Mouse (Mus musculus): ENCODE measurements at regions not wholly inside any gene's neighbourhood (a gene's known extent, or its start where the extent isn't known, plus 50 kb on each side); places are given as distances from the start of the nearest gene placed in this dataset.
A peak's percentile ranks its signal among the peaks of the same experiment; 100 is the strongest.

DNA sequence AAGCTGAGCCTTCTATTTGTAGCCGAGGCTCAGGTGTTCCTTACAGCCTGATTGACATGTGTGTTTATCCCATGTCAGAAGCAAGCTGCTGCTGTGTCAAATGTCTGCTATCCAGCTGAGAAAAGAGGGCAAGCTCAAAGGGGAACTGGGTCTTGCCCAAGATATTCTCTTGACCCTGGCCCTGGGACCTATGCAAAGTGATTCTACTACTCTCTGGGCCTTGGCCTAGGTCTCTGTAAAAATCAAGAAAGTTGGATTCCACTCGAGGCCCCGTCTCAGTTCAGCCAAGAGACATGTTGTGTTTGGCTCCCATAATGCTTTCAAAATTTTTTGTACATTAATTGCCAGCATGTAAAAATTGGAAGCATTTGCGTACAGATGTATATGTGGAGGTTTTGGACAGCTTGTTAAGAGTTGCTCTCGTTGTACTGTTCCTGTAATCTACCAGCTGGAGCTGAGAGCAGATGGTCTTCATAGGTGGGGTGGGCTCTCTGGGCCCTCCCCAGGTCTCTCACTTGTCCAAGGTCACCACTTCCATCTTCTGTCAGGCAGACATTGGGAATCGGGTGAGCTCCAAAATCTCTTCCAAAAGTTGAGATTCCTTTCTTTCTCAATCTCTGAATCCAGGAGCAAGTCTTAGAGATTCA, 65.7 kb upstream of the Plcl2 start:
- Histone ChIP-seq H3K4me3 (replicated peaks; ENCODE audit: low read length) (no peak overlapping the region), H3K9ac (ENCODE audit: low read depth, low read length, severe bottlenecking) (no peak overlapping the region), H3K27me3 (ENCODE audit: control insufficient read depth, insufficient read depth, low read length) (no peaks in the 10 kb centered on the region), H3K9me3 (ENCODE audit: control insufficient read depth, low read length) (no peaks in the 10 kb centered on the region), H3K36me3 (ENCODE audit: control insufficient read depth, insufficient read depth, low read length) (no peaks in the 10 kb centered on the region), H3K4me2 (replicated peaks; ENCODE audit: low read depth, low read length, severe bottlenecking) (no peak overlapping the region), H3K27ac (replicated peaks; ENCODE audit: low read depth, low read length) (no peak overlapping the region), H3K4me1 (ENCODE audit: control insufficient read depth, insufficient read depth, low read length) (0 out of 2 replicates have a peak, but pooled peaks cover 4% of the 10 kb centered on the region)
- no peak for ATAC-seq (ENCODE audit: low FRiP score, low read depth)
- 73% methylated on average over 6 of the region's 6 CpGs for WGBS
- no peak for TF ChIP-seq POLR2A (IDR thresholded peaks at IDR 0.05; ENCODE audit: borderline replicate concordance, extremely low read depth, insufficient read depth, insufficient read length)
- DNase-seq (ENCODE audit: low spot score): peak; percentile 38

DNA sequence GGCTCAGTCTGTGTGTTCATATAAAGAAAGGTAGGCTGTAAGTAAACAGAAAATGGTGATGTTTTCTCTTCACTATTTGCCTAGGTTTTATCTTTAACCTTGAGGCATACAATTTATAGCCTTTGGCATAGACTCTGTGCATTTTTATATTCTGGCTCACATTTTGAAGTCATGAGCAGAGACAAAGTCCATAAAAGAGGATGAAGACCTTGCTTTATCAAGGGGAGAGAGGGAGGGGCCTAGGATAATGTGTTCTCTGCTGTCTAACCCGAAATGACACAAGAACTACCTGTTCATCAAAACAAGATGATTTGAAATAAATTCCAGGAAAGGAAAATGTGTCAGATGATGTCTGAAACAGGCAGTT, 65.2 kb upstream of the Plcl2 start:
- DNase-seq (ENCODE audit: low spot score): no peak
- Histone ChIP-seq H3K27me3 (ENCODE audit: control insufficient read depth, insufficient read depth, low read length) (no peaks in the 10 kb centered on the region), H3K4me1 (ENCODE audit: control insufficient read depth, insufficient read depth, low read length) (0 out of 2 replicates have a peak, but pooled peaks cover 4% of the 10 kb centered on the region), H3K4me3 (replicated peaks; ENCODE audit: low read length) (no peak overlapping the region), H3K27ac (replicated peaks; ENCODE audit: low read depth, low read length) (no peak overlapping the region), H3K4me2 (replicated peaks; ENCODE audit: low read depth, low read length, severe bottlenecking) (no peak overlapping the region), H3K9me3 (ENCODE audit: control insufficient read depth, low read length) (no peaks in the 10 kb centered on the region), H3K9ac (ENCODE audit: low read depth, low read length, severe bottlenecking) (no peak overlapping the region), H3K36me3 (ENCODE audit: control insufficient read depth, insufficient read depth, low read length) (no peaks in the 10 kb centered on the region)
- TF ChIP-seq POLR2A (IDR thresholded peaks at IDR 0.05; ENCODE audit: borderline replicate concordance, extremely low read depth, insufficient read depth, insufficient read length): no peak
- WGBS: 57% methylated on average over 1 of the region's 1 CpGs
- no peak for ATAC-seq (ENCODE audit: low FRiP score, low read depth)

- Histone ChIP-seq H3K9me3 (ENCODE audit: control insufficient read depth, low read length) (no peaks in the 10 kb centered on the region), H3K36me3 (ENCODE audit: control insufficient read depth, insufficient read depth, low read length) (no peaks in the 10 kb centered on the region), H3K4me1 (ENCODE audit: control insufficient read depth, insufficient read depth, low read length) (no peaks in the 10 kb centered on the region), H3K4me3 (replicated peaks; ENCODE audit: low read length) (no peak overlapping the region), H3K9ac (ENCODE audit: low read depth, low read length, severe bottlenecking) (no peak overlapping the region), H3K27ac (replicated peaks; ENCODE audit: low read depth, low read length) (no peak overlapping the region), H3K27me3 (ENCODE audit: control insufficient read depth, insufficient read depth, low read length) (no peaks in the 10 kb centered on the region), H3K4me2 (replicated peaks; ENCODE audit: low read depth, low read length, severe bottlenecking) (no peak overlapping the region)
- WGBS: 89% methylated on average over 6 of the region's 6 CpGs
- ATAC-seq (ENCODE audit: low FRiP score, low read depth) (no peak), DNase-seq (ENCODE audit: low spot score) (no peak)
- no peak for TF ChIP-seq POLR2A (IDR thresholded peaks at IDR 0.05; ENCODE audit: borderline replicate concordance, extremely low read depth, insufficient read depth, insufficient read length)
Observed at GRCm38 (mm10) chr17:50448693-50449092, 60.5 kb upstream of the Plcl2 start.

- ATAC-seq (ENCODE audit: low FRiP score, low read depth) (no peak), DNase-seq (ENCODE audit: low spot score) (peak; percentile 26)
- WGBS: 71% methylated on average over 3 of the region's 3 CpGs
- TF ChIP-seq POLR2A (IDR thresholded peaks at IDR 0.05; ENCODE audit: borderline replicate concordance, extremely low read depth, insufficient read depth, insufficient read length): no peak
- Histone ChIP-seq H3K36me3 (ENCODE audit: control insufficient read depth, insufficient read depth, low read length) (no peaks in the 10 kb centered on the region), H3K27me3 (ENCODE audit: control insufficient read depth, insufficient read depth, low read length) (no peaks in the 10 kb centered on the region), H3K27ac (replicated peaks; ENCODE audit: low read depth, low read length) (no peak overlapping the region), H3K4me1 (ENCODE audit: control insufficient read depth, insufficient read depth, low read length) (no peaks in the 10 kb centered on the region), H3K9me3 (ENCODE audit: control insufficient read depth, low read length) (no peaks in the 10 kb centered on the region), H3K9ac (ENCODE audit: low read depth, low read length, severe bottlenecking) (no peak overlapping the region), H3K4me3 (replicated peaks; ENCODE audit: low read length) (no peak overlapping the region), H3K4me2 (replicated peaks; ENCODE audit: low read depth, low read length, severe bottlenecking) (no peak overlapping the region)
Observed at GRCm38 (mm10) chr17:50451606-50452005, 57.6 kb upstream of the Plcl2 start.

GRCm38 (mm10) chr17:50453524-50453923, 55.7 kb upstream of the Plcl2 start:
- DNase-seq (ENCODE audit: low spot score) (no peak), ATAC-seq (ENCODE audit: low FRiP score, low read depth) (no peak)
- TF ChIP-seq POLR2A (IDR thresholded peaks at IDR 0.05; ENCODE audit: borderline replicate concordance, extremely low read depth, insufficient read depth, insufficient read length): no peak

DNA sequence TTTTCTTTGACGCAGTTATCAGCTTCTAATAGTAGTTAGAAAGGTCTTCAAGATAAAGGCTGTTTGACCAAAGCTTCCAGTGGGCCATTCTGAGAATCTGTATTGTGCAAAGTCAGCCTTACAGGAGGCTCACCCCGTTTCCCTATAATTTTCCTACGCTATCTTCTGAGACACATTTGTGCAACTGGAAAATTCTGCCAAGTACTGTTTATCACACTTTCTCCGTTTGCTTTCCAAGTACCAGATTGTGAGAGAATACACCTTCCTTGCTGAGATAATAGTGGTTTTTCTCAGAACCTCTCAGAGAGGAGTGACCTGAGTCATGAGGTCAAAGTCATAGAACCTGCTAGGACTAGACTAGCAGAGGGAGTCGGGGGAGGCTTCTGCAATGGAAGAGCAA, 55.2 kb upstream of the Plcl2 start:
- WGBS: 85% methylated on average over 5 of the region's 5 CpGs
- Histone ChIP-seq H3K27me3 (ENCODE audit: control insufficient read depth, insufficient read depth, low read length) (no peaks in the 10 kb centered on the region), H3K4me3 (replicated peaks; ENCODE audit: low read length) (no peak overlapping the region), H3K36me3 (ENCODE audit: control insufficient read depth, insufficient read depth, low read length) (no peaks in the 10 kb centered on the region), H3K4me1 (ENCODE audit: control insufficient read depth, insufficient read depth, low read length) (no peaks in the 10 kb centered on the region), H3K9ac (ENCODE audit: low read depth, low read length, severe bottlenecking) (no peak overlapping the region), H3K27ac (replicated peaks; ENCODE audit: low read depth, low read length) (no peak overlapping the region), H3K4me2 (replicated peaks; ENCODE audit: low read depth, low read length, severe bottlenecking) (no peak overlapping the region), H3K9me3 (ENCODE audit: control insufficient read depth, low read length) (no peaks in the 10 kb centered on the region)
- ATAC-seq (ENCODE audit: low FRiP score, low read depth) (no peak), DNase-seq (ENCODE audit: low spot score) (no peak)
- TF ChIP-seq POLR2A (IDR thresholded peaks at IDR 0.05; ENCODE audit: borderline replicate concordance, extremely low read depth, insufficient read depth, insufficient read length): no peak

More at GRCm38 (mm10) chr17:50453524-50453923, 55.7 kb upstream of the Plcl2 start:
- H3K36me3 ChIP-seq (ENCODE audit: control insufficient read depth, insufficient read depth, low read length): no peaks in the 10 kb centered on the region
- no peaks in the 10 kb centered on the region for H3K27me3 ChIP-seq (ENCODE audit: control insufficient read depth, insufficient read depth, low read length)
- H3K9me3 ChIP-seq (ENCODE audit: control insufficient read depth, low read length): no peaks in the 10 kb centered on the region
- no peak overlapping the region for H3K9ac ChIP-seq (ENCODE audit: low read depth, low read length, severe bottlenecking)
- H3K4me2 ChIP-seq (replicated peaks; ENCODE audit: low read depth, low read length, severe bottlenecking): no peak overlapping the region
- no peak overlapping the region for H3K27ac ChIP-seq (replicated peaks; ENCODE audit: low read depth, low read length)
- no peak overlapping the region for H3K4me3 ChIP-seq (replicated peaks; ENCODE audit: low read length)
- H3K4me1 ChIP-seq (ENCODE audit: control insufficient read depth, insufficient read depth, low read length): no peaks in the 10 kb centered on the region
